Mouse (Mus musculus): ENCODE measurements around the gene Olfr1055. TPM values are rescaled to one million over a fixed set of nuclear protein-coding genes. Genes with fewer than 3 reads are reported as not detected.
"Not testable (repeated sequence)": the region's sequence is repeated elsewhere in the genome, so short reads cannot be mapped to it uniquely, and the experiment has no call there.

Gene Olfr1055
- not detected for total RNA-seq (2021)

DNA sequence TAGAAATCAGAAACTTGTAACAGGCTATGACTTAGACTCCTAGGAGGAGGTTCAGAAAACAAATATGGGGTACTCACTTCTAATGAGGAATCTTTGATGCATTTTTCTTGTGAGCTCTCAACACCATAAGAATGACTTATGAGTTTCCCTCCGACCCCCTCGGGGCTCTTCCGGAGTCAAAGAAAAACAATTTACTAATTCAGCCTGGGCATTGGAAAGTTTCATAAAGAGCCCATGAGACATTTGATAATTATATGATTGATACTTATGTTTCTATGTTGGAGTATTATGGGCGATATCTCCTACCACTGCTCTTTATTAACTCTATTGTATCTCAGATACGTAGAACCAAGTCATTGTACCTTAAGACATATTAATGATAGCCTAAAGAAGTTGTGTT lies at the start of gene Olfr1055:
Gene Olfr1055, minus strand, starts transcription at position 101 of the 400 bp plus-strand sequence.
- DNase-seq, result no peak
- intact Hi-C loops (cut with DNase I), result no loop called here

DNA sequence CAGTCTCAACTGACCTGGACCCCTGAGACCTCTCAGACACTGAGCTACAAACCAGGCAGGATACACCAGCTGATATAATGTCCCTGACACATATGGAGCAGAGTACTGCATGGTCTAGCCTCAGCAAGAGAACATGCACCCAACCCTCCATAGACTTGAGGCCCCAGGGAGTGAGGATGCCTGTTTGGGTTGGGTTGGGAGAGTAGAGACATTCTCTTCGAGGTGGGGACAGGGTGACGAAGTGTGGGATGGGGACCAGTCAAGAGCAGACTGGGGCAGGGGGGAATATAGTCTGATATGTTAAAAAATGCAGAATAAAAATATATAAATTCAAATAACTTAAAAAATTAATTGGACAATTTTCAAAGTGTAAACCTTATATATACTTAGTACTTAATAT lies 45.0 kb upstream of the Olfr1055 start:
- intact Hi-C loops (cut with DNase I), result no loop called here
- no peak for DNase-seq

DNA sequence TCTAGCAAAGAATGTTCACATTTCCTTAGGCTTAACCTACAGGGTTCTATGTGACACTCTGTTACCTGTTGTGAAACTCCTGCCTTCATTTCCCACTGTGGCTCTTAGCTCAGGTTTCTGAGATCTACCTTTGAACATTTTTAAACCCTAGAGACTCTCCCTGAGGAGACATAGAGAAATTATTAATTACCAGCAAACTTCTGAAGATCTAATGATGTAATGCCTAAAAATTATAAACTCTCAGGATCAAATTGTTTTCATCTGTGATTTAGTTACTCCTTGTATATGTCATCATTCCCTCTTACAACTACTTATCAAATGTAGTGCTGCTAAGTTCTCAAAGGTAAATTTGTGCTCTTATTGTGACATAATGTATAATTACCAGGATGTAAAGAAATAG lies 38.4 kb upstream of the Olfr1055 start, which contains the start of gene Olfr1058:
Gene Olfr1058, minus strand, starts transcription at position 101 of the 400 bp plus-strand sequence.
- DNase-seq; intact Hi-C loops (cut with DNase I): not testable (repeated sequence)

DNA sequence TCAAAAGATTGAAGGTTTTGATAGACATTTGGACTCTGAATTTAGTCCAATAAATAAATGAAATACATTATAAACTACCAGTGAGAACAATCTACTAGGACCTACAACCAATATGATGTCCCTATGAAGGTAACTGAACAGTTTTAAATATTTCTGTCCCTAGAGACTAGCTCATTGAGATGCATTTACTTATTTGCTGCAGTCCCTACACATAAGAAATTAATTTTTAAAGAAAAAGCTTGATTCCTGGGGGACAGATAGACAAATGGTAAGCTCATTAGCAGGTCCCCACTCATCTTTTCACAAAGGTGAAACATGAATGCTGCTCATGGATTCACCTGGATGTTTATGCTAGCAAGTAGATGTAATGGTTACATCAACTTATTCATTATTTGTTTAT lies 28.2 kb upstream of the Olfr1055 start, which contains the start of gene Olfr1057:
Gene Olfr1057, minus strand, starts transcription at position 101 of the 400 bp plus-strand sequence.
- intact Hi-C loops (cut with DNase I), result no loop called here
- no peak for DNase-seq

DNA sequence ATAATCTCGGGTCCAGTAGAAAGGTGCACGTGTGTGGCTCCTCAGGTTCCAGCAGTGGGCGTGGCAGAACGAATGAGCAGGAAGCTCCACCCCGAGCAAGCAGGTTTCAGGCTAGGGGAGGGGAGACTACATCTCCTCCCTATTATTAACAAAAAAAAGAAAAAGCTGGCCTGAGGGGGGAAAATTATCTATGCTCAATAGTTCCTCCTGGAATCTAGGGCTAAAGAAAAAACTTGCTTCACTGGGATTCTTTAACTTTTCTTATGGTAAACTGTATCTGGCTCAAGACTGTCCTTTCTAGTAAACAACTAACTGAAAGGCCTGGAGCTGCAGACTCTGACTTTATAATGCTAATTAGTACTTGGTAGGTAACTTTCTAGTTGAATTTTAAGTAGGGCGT lies 16.3 kb upstream of the Olfr1055 start:
- DNase-seq; intact Hi-C loops (cut with DNase I): not testable (repeated sequence)

DNA sequence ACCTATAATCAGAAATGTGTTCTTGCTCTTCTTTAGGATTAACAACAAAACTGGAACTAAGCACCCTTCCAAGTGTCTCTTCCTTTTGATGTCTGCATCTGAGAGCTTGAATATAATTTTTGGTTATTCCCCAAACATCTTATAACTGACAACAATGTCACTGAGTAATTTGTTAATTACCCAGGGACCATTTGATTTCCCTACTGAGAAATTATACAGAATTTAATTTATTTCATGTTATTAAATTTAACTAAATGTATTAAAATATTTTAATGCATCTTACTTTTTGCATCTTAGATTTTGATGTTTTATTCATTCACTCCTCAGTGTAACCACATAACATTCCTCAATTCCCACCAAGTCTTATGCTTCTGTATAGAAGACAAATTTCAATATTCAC lies 12.3 kb upstream of the Olfr1055 start, which contains the start of gene Olfr1056:
Gene Olfr1056, minus strand, starts transcription at position 101 of the 400 bp plus-strand sequence.
- intact Hi-C loops (cut with DNase I), result no loop called here
- no peak for DNase-seq

DNA sequence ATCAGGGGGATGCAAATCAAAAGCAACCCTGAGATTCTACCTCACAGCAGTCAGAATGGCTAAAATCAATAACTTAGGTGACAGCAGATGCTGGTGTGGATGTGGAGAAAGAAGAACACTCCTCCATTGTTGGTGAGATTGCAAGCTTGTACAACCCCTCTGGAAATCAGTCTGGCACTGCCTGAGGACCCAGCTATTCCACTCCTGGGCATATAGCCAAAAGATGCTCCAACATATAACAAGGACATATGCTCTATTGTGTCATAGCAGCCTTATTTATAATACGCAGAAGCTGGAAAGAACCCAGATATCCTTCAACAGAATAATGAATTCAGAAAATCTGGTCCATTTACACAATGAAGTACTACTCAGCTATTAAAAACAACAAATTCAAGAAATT lies 1.7 kb upstream of the Olfr1055 start:
- DNase-seq; intact Hi-C loops (cut with DNase I): not testable (repeated sequence)

DNA sequence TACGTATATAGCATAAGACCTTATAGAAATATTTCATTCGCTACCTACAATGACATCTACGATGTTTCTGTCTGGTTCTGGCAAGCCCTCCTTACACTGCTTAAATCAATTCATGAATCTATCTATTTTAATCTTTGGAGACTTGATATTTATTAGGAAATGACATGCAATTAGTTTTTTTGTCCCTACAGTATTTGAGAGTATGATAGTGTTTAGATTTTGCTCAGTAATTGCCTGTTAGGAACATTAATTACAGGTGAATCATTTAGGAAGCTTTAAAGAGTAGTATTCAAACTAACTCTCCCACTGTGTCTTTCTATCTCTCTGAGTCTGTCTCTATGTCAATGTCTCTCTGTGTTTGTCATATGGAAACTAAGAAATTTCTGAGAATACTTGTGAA lies 14.8 kb downstream of the Olfr1055 start, which contains the start of gene Olfr1054:
Gene Olfr1054, minus strand, starts transcription at position 101 of the 400 bp plus-strand sequence.
- intact Hi-C loops (cut with DNase I), result no loop called here
- no peak for DNase-seq

DNA sequence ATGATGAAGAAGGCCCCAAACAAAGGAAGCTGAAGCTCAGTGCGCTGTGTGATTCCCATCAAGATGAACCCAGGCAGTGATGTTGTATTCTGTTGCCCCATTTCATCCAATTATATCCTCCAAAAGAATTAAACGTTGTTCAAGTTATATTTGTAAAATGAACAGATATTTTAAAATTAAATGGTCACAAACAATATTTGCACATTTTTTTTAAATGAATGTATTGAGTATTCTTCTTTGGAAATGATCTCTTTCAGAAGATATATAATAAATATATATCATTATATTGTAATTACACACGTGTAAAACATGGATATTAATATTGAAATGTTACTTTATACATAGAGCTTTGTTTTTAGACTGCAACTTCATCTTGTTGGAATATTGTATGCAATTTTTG lies 34.9 kb downstream of the Olfr1055 start, which contains the start of gene Olfr1053:
Gene Olfr1053, minus strand, starts transcription at position 101 of the 400 bp plus-strand sequence.
- intact Hi-C loops (cut with DNase I), result no loop called here
- DNase-seq, result no peak

Other genes with a start within 250 kb of the Olfr1055 start
- gene Olfr1039, start 214.4 kb downstream of the Olfr1055 start, total RNA-seq (2021), result not detected
- gene Olfr1040, start 203.6 kb downstream of the Olfr1055 start, total RNA-seq (2021), result not detected
- not detected for gene Olfr1042, start 188.4 kb downstream of the Olfr1055 start, total RNA-seq (2021)
- not detected for gene Olfr1043, start 182.8 kb downstream of the Olfr1055 start, total RNA-seq (2021)
- not detected for gene Olfr1044, start 172.5 kb downstream of the Olfr1055 start, total RNA-seq (2021)
- not detected for gene Olfr52, start 164.6 kb downstream of the Olfr1055 start, total RNA-seq (2021)
- not detected for gene Olfr1045, start 147.3 kb downstream of the Olfr1055 start, total RNA-seq (2021)
- not detected for gene Olfr1046, start 131.0 kb downstream of the Olfr1055 start, total RNA-seq (2021)
- not detected for gene Olfr1047, start 118.9 kb downstream of the Olfr1055 start, total RNA-seq (2021)
- gene Olfr1048, start 110.0 kb downstream of the Olfr1055 start, total RNA-seq (2021), result not detected
- not detected for gene Olfr1049, start 92.0 kb downstream of the Olfr1055 start, total RNA-seq (2021)
- gene Olfr1051, start 71.2 kb downstream of the Olfr1055 start, total RNA-seq (2021), result not detected
- not detected for gene Olfr1052, start 57.8 kb downstream of the Olfr1055 start, total RNA-seq (2021)
- not detected for gene Olfr1053, start 35.0 kb downstream of the Olfr1055 start, total RNA-seq (2021)
- not detected for gene Olfr1054, start 14.9 kb downstream of the Olfr1055 start, total RNA-seq (2021)
- not detected for gene Olfr1056, start 12.2 kb upstream of the Olfr1055 start, total RNA-seq (2021)
- gene Olfr1057, start 28.1 kb upstream of the Olfr1055 start, total RNA-seq (2021), result not detected
- gene Olfr1058, start 38.3 kb upstream of the Olfr1055 start, total RNA-seq (2021), result not detected
- not detected for gene Olfr1061, start 63.8 kb upstream of the Olfr1055 start, total RNA-seq (2021)
- gene Olfr1062, start 76.5 kb upstream of the Olfr1055 start, total RNA-seq (2021), result not detected
- not detected for gene Olfr1065, start 100.3 kb upstream of the Olfr1055 start, total RNA-seq (2021)
- not detected for gene Olfr1066, start 106.0 kb upstream of the Olfr1055 start, total RNA-seq (2021)
- not detected for gene Olfr228, start 137.1 kb upstream of the Olfr1055 start, total RNA-seq (2021)
- not detected for gene Olfr1076, start 158.2 kb upstream of the Olfr1055 start, total RNA-seq (2021)
- gene Olfr1079, start 192.2 kb upstream of the Olfr1055 start, total RNA-seq (2021), result not detected
- not detected for gene Olfr1080, start 208.0 kb upstream of the Olfr1055 start, total RNA-seq (2021)
- not detected for gene Olfr1082, start 248.7 kb upstream of the Olfr1055 start, total RNA-seq (2021)